Mouse (Mus musculus): ENCODE results near the gene Nr3c2. TPM values are rescaled to one million over a fixed set of nuclear protein-coding genes. Genes with fewer than 3 reads are reported as not detected.

Gene Nr3c2
- total and polyA plus RNA-seq, 2 experiments from 2014 or later, result 5.7 to 6.0 TPM

- Histone ChIP-seq H3K4me3 (ENCODE audit: low read depth, low read length) (no peak overlapping the region), H3K27ac (ENCODE audit: low read depth, low read length) (no peak overlapping the region), H3K9ac (replicated peaks; ENCODE audit: low read length, poor library complexity, severe bottlenecking) (no peak overlapping the region), H3K36me3 (ENCODE audit: insufficient read depth, low read length) (no peaks in the 10 kb centered on the region), H3K9me3 (ENCODE audit: low read length) (no peaks in the 10 kb centered on the region), H3K4me2 (ENCODE audit: low read depth, low read length, poor library complexity, severe bottlenecking) (no peak overlapping the region), H3K4me1 (ENCODE audit: insufficient read depth, low read length) (no peaks in the 10 kb centered on the region), H3K27me3 (ENCODE audit: insufficient read depth, low read length) (no peaks in the 10 kb centered on the region)
- ATAC-seq (ENCODE audit: low FRiP score), result no peak
- WGBS, result 86% methylated on average over 3 of the region's 3 CpGs
- no peak for TF ChIP-seq CTCF (IDR thresholded peaks at IDR 0.05)
- no peak for DNase-seq (ENCODE audit: low spot score)
Measured at GRCm38 (mm10) chr8:77288065-77288464, 388.8 kb downstream of the Nr3c2 start.

GRCm38 (mm10) chr8:77288492-77288891, 389.2 kb downstream of the Nr3c2 start:
- no peaks in the 10 kb centered on the region for H3K36me3 ChIP-seq (ENCODE audit: insufficient read depth, low read length)
- no peak overlapping the region for H3K9ac ChIP-seq (replicated peaks; ENCODE audit: low read length, poor library complexity, severe bottlenecking)
- no peak for ATAC-seq (ENCODE audit: low FRiP score)
- no peak overlapping the region for H3K27ac ChIP-seq (ENCODE audit: low read depth, low read length)
- H3K4me2 ChIP-seq (ENCODE audit: low read depth, low read length, poor library complexity, severe bottlenecking), result no peak overlapping the region
- no peaks in the 10 kb centered on the region for H3K4me1 ChIP-seq (ENCODE audit: insufficient read depth, low read length)
- no peak for DNase-seq (ENCODE audit: low spot score)
- no peak overlapping the region for H3K4me3 ChIP-seq (ENCODE audit: low read depth, low read length)
- H3K27me3 ChIP-seq (ENCODE audit: insufficient read depth, low read length), result no peaks in the 10 kb centered on the region
- H3K9me3 ChIP-seq (ENCODE audit: low read length), result no peaks in the 10 kb centered on the region
- no peak for TF ChIP-seq CTCF (IDR thresholded peaks at IDR 0.05)
- 91% methylated on average over 12 of the region's 12 CpGs for WGBS

- Histone ChIP-seq H3K4me2 (ENCODE audit: low read depth, low read length, poor library complexity, severe bottlenecking) (no peak overlapping the region), H3K27ac (ENCODE audit: low read depth, low read length) (no peak overlapping the region), H3K9ac (replicated peaks; ENCODE audit: low read length, poor library complexity, severe bottlenecking) (no peak overlapping the region), H3K27me3 (ENCODE audit: insufficient read depth, low read length) (no peaks in the 10 kb centered on the region), H3K36me3 (ENCODE audit: insufficient read depth, low read length) (no peaks in the 10 kb centered on the region), H3K4me3 (ENCODE audit: low read depth, low read length) (no peak overlapping the region), H3K9me3 (ENCODE audit: low read length) (no peaks in the 10 kb centered on the region), H3K4me1 (ENCODE audit: insufficient read depth, low read length) (no peaks in the 10 kb centered on the region)
- ATAC-seq (ENCODE audit: low FRiP score) (no peak), DNase-seq (ENCODE audit: low spot score) (no peak)
- 54% methylated on average over 4 of the region's 4 CpGs for WGBS
- no peak for TF ChIP-seq CTCF (IDR thresholded peaks at IDR 0.05)
Measured at GRCm38 (mm10) chr8:77292120-77292519, 392.9 kb downstream of the Nr3c2 start.

- Histone ChIP-seq H3K4me1 (ENCODE audit: insufficient read depth, low read length) (no peaks in the 10 kb centered on the region), H3K9me3 (ENCODE audit: low read length) (no peaks in the 10 kb centered on the region), H3K27me3 (ENCODE audit: insufficient read depth, low read length) (no peaks in the 10 kb centered on the region), H3K36me3 (ENCODE audit: insufficient read depth, low read length) (no peaks in the 10 kb centered on the region), H3K4me2 (ENCODE audit: low read depth, low read length, poor library complexity, severe bottlenecking) (no peak overlapping the region), H3K9ac (replicated peaks; ENCODE audit: low read length, poor library complexity, severe bottlenecking) (no peak overlapping the region), H3K27ac (ENCODE audit: low read depth, low read length) (no peak overlapping the region), H3K4me3 (ENCODE audit: low read depth, low read length) (no peak overlapping the region)
- TF ChIP-seq CTCF (IDR thresholded peaks at IDR 0.05), result no peak
- ATAC-seq (ENCODE audit: low FRiP score) (no peak), DNase-seq (ENCODE audit: low spot score) (no peak)
- 61% methylated on average over 11 of the region's 11 CpGs for WGBS
Measured at GRCm38 (mm10) chr8:77292649-77293048, 393.4 kb downstream of the Nr3c2 start.

- Histone ChIP-seq H3K4me3 (ENCODE audit: low read depth, low read length) (no peak overlapping the region), H3K9me3 (ENCODE audit: low read length) (no peaks in the 10 kb centered on the region), H3K9ac (replicated peaks; ENCODE audit: low read length, poor library complexity, severe bottlenecking) (no peak overlapping the region), H3K27ac (ENCODE audit: low read depth, low read length) (no peak overlapping the region), H3K4me2 (ENCODE audit: low read depth, low read length, poor library complexity, severe bottlenecking) (no peak overlapping the region), H3K4me1 (ENCODE audit: insufficient read depth, low read length) (no peaks in the 10 kb centered on the region), H3K27me3 (ENCODE audit: insufficient read depth, low read length) (no peaks in the 10 kb centered on the region), H3K36me3 (ENCODE audit: insufficient read depth, low read length) (no peaks in the 10 kb centered on the region)
- TF ChIP-seq CTCF (IDR thresholded peaks at IDR 0.05), result no peak
- DNase-seq (ENCODE audit: low spot score) (no peak), ATAC-seq (ENCODE audit: low FRiP score) (no peak)
- WGBS, result 89% methylated on average over 11 of the region's 11 CpGs
Measured at GRCm38 (mm10) chr8:77294599-77294998, 395.4 kb downstream of the Nr3c2 start.

Data from midbrain, postnatal 0 days (tissue).